Mouse (Mus musculus): ENCODE results near the gene Ube2r2.

DNA sequence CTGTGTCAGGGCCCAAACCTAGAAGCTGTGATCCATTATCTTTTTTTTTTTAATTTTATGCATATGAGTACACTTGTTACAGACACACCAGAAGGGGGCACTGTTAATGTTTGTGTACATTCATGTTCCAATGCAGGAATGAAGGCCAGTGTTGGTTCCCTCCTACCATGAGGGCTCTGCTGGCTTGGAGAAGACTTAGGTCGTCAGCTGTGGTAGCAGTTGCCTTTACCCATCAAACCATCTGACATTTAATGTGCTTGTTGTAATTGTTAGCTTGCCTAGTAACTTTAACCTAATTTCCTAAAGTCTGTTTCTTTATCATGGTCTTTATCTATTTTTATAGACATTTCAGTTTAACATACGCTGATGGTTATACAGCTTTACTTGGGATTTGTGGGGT lies 35.4 kb downstream of the Ube2r2 start:
- TF ChIP-seq POLR2A (IDR thresholded peaks at IDR 0.05; ENCODE audit: extremely low read depth, insufficient read depth, low read length) (no peak), CTCF (IDR thresholded peaks at IDR 0.05; ENCODE audit: extremely low read depth, insufficient read depth, low read length) (no peak)

All from cortical plate, adult 2 months (tissue).